Mouse (Mus musculus) stomach, postnatal 0 days (tissue): ENCODE data around the gene Fyb.

Source experiments
- CTCF ChIP-seq: IDR thresholded peaks from 2 replicates; pipeline ENCODE4 v1.5.1; 2016; ENCODE audit warnings: antibody characterized with exemption, low read depth, mild to moderate bottlenecking, moderate library complexity
- EP300 ChIP-seq: optimal IDR thresholded peaks from 2 replicates; pipeline ENCODE3; 2016; ENCODE audit warnings: antibody characterized with exemption

DNA sequence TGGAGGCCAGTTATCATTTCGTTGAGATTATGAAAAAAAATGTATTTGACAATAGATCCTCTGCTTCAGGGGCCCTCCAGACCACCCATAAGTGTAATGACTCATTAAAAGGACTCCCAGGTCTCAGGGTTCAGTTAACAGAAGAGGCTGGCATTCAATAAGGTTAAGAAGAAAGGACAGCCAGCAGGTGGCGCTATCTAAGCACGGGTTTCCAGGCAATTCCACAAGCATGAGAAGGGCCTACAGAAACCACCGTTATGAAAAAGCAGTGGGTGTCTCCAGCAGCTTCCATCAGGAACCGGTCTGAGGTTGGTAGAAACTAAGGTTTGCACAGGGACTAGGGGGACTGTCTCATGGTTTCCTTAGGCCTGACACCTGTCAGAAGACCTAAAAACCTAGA is 99.9 kb downstream of the Fyb start:
- TF ChIP-seq CTCF, result peak; percentile 87
- TF ChIP-seq EP300, result no peak
